Mouse (Mus musculus) kidney, postnatal 0 days (tissue): ENCODE data around the gene Abca3. TPM values are rescaled to one million over a fixed set of nuclear protein-coding genes. Genes with fewer than 3 reads are reported as not detected.

Source experiments
- ATAC-seq: fragments of 200-750 bp; cut with Nextera tagmentation; replicated peaks from 2 replicates; pipeline ENCODE4 v1.8.0; 2017; ENCODE audit warnings: low read depth, moderate number of reproducible peaks, moderate TSS enrichment, moderate library complexity; ENCODE audit not compliant: low FRiP score
- DNase-seq: peaks from one replicate; pipeline ENCODE4 v3.0.0-alpha.2; 2016; ENCODE audit warnings: low spot score
- H3K27ac ChIP-seq: fragments of 300-500 bp; sonication (generic); 2 replicates; pipeline ENCODE4 v1.5.1; 2014; ENCODE audit warnings: mild to moderate bottlenecking
- H3K27me3 ChIP-seq: fragments of 300-500 bp; sonication (generic); 2 replicates; pipeline ENCODE4 v1.6.1; 2014; ENCODE audit warnings: low read length, mixed read lengths; ENCODE audit not compliant: insufficient read depth
- H3K36me3 ChIP-seq: fragments of 300-500 bp; sonication (generic); 2 replicates; pipeline ENCODE4 v1.6.1; 2014; ENCODE audit warnings: low read length, mixed read lengths; ENCODE audit not compliant: insufficient read depth
- H3K4me1 ChIP-seq: fragments of 300-500 bp; sonication (generic); replicated peaks from 2 replicates; pipeline ENCODE4 v1.6.1; 2014; ENCODE audit warnings: antibody characterized with exemption, low read length, mixed read lengths; ENCODE audit not compliant: insufficient read depth
- H3K4me2 ChIP-seq: fragments of 300-500 bp; sonication (generic); 2 replicates; pipeline ENCODE4 v1.6.1; 2014; ENCODE audit warnings: mild to moderate bottlenecking, low read length, moderate library complexity, mixed read lengths
- H3K4me3 ChIP-seq: fragments of 300-500 bp; sonication (generic); replicated peaks from 2 replicates; pipeline ENCODE4 v1.5.1; 2014; ENCODE audit warnings: low read depth, low read length
- H3K9ac ChIP-seq: fragments of 300-500 bp; sonication (generic); 2 replicates; pipeline ENCODE4 v1.6.1; 2014; ENCODE audit warnings: low read depth, low read length
- H3K9me3 ChIP-seq: fragments of 300-500 bp; sonication (generic); replicated peaks from 2 replicates; pipeline ENCODE4 v1.6.1; 2016; ENCODE audit warnings: low read length, inconsistent platforms, mixed read lengths
- CTCF ChIP-seq: IDR thresholded peaks from 2 replicates; pipeline ENCODE4 v1.5.1; 2016; ENCODE audit warnings: antibody characterized with exemption, low read depth, mild to moderate bottlenecking, moderate library complexity
- WGBS: fragments of 180-500 bp; shearing (Covaris S2); extraction: QIAGEN DNeasy Blood & Tissue Kit; methylation state at CpG from one replicate; pipeline ENCODE4 v1.1.7; 2014; 5-methylcytosine and 5-hydroxymethylcytosine counted together
- polyA plus RNA-seq: library from polyadenylated mRNA; unstranded; fragments of >200 nt; fragmentation: Nextera tagmentation; extraction: Ambion mirVana; gene quantifications from 2 replicates; pipeline ENCODE4 v1.2.1, GENCODE M21; 2015

The Abca3 gene
- polyA plus RNA-seq, 1 experiment from 2014 or later: 21.8 TPM

DNA sequence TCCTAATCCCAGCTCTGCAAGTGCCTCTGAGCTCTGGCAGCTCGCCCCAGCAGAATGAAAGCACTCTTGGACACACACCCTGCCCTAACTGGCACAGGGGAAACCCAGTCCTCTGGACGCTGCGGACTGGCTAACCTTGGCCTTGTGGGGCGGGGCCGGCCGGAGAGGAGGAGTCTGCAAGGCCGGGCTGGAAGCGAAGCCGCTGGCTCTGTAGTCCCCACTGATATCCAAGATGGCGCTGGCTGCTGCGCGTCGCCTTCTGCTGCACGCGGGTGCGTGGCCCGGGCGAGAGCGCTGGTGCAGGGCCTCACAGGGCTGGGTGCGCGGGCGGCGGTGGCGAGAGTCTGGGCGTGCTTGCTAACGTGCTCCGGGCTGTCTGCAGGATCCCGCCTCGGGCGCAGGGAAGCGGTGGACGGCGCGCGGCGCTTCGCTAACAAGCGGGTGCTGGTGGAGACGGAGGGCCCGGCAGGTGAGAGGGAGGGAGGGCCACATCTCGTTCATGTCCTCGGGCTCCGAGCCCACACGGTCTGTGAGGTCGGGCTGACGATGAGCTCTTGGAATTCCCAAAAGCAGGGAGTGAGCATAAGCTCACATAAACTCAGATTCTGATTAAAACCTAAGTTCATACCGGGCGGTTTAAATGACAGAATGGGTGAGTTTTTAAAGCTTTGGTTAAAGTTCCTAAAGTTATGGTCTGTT is 74.9 kb downstream of the Abca3 start, which contains the start of gene Eci1:
Gene Eci1 (plus strand): TSS at position 171 of the 699 bp plus-strand sequence.
- H3K4me3 ChIP-seq: peak within 1 kb of the TSS; percentile 76
- H3K36me3 ChIP-seq: peaks cover 23% of the 10 kb centered on the region
- peak; percentile 98 for DNase-seq
- no peaks in the 10 kb centered on the region for H3K9me3 ChIP-seq
- H3K9ac ChIP-seq: peak within 1 kb of the TSS; percentile 93
- TF ChIP-seq CTCF: no peak
- H3K27ac ChIP-seq: peak within 1 kb of the TSS; percentile 98
- WGBS: under 1% methylated on average over 48 of the region's 48 CpGs
- peak; percentile 97 for ATAC-seq
- no peaks in the 10 kb centered on the region for H3K4me1 ChIP-seq
- peak within 1 kb of the TSS; percentile 80 for H3K4me2 ChIP-seq
- H3K27me3 ChIP-seq: no peaks in the 10 kb centered on the region

GRCm38 (mm10) chr17:24427170-24427557 is 75.4 kb downstream of the Abca3 start:
- no peak for ATAC-seq
- Histone ChIP-seq H3K27ac (peak overlapping the region; percentile 98), H3K4me1 (no peaks in the 10 kb centered on the region), H3K4me3 (peak overlapping the region; percentile 76), H3K4me2 (peak overlapping the region; percentile 80), H3K27me3 (no peaks in the 10 kb centered on the region), H3K9ac (peak overlapping the region; percentile 93), H3K36me3 (peaks cover 18% of the 10 kb centered on the region), H3K9me3 (no peaks in the 10 kb centered on the region)
- peak; percentile 41 for DNase-seq
- TF ChIP-seq CTCF: no peak
- whole genome bisulfite sequencing: under 1% methylated on average over 8 of the region's 8 CpGs

- no peak overlapping the region for H3K27ac ChIP-seq
- no peak overlapping the region for H3K9ac ChIP-seq
- ATAC-seq: no peak
- no peaks in the 10 kb centered on the region for H3K27me3 ChIP-seq
- 75% methylated on average over 14 of the region's 14 CpGs for WGBS
- no peak for TF ChIP-seq CTCF
- no peak overlapping the region for H3K4me3 ChIP-seq
- no peak for DNase-seq
- H3K4me2 ChIP-seq: no peak overlapping the region
- H3K36me3 ChIP-seq: peaks cover 2% of the 10 kb centered on the region; the same call in 1 of the 2 replicates
- no peaks in the 10 kb centered on the region for H3K4me1 ChIP-seq
- no peaks in the 10 kb centered on the region for H3K9me3 ChIP-seq
These were observed 77.6 kb downstream of the Abca3 start for GRCm38 (mm10) chr17:24429201-24429983.

DNA sequence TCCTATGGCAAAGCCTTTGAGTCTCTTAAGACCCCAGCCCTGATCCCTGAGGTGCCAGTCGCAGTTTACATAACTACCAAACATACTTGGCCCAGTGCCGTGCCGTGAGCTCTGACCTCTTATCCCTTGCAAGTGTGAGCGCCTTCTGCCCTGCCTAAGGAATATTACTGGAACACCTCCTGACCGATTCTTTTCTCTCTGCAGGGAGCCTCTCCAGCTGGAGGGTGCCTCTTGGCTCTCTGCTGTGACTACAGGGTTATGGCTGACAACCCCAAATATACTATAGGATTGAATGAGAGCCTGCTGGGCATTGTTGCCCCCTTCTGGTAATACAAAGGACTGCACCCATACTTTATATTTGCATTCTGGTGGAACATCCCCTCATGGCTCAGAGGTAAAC is 85.3 kb downstream of the Abca3 start:
- peak; percentile 74 for DNase-seq
- Histone ChIP-seq H3K4me3 (no peak overlapping the region), H3K36me3 (peaks cover 38% of the 10 kb centered on the region)

GRCm38 (mm10) chr17:24440377-24440776 is 88.6 kb downstream of the Abca3 start:
- no peak overlapping the region for H3K4me3 ChIP-seq
- H3K9me3 ChIP-seq: no peaks in the 10 kb centered on the region
- peaks cover 51% of the 10 kb centered on the region for H3K36me3 ChIP-seq
- WGBS: 87% methylated on average over 8 of the region's 8 CpGs
- TF ChIP-seq CTCF: no peak
- no peaks in the 10 kb centered on the region for H3K4me1 ChIP-seq
- DNase-seq: no peak
- no peak overlapping the region for H3K4me2 ChIP-seq
- no peak for ATAC-seq
- no peaks in the 10 kb centered on the region for H3K27me3 ChIP-seq
- no peak overlapping the region for H3K27ac ChIP-seq
- H3K9ac ChIP-seq: no peak overlapping the region

More for the DNA sequence above, 85.3 kb downstream of the Abca3 start:
- Histone ChIP-seq H3K4me1 (no peaks in the 10 kb centered on the region), H3K27me3 (no peaks in the 10 kb centered on the region), H3K27ac (no peak overlapping the region), H3K9ac (no peak overlapping the region), H3K9me3 (no peaks in the 10 kb centered on the region), H3K4me2 (no peak overlapping the region)
- 79% methylated on average over 5 of the region's 5 CpGs for WGBS
- ATAC-seq: no peak; the same call in 1 of the 2 replicates
- TF ChIP-seq CTCF: peak; percentile 87

- peak; percentile 55; the same call in 1 of the 2 replicates for TF ChIP-seq CTCF
- WGBS: 42% methylated on average over 2 of the region's 2 CpGs
- Histone ChIP-seq H3K4me3 (no peak overlapping the region), H3K9ac (no peak overlapping the region), H3K27ac (no peak overlapping the region), H3K27me3 (no peaks in the 10 kb centered on the region), H3K9me3 (no peaks in the 10 kb centered on the region), H3K4me1 (no peaks in the 10 kb centered on the region), H3K4me2 (no peak overlapping the region), H3K36me3 (peaks cover 53% of the 10 kb centered on the region)
- DNase-seq (no peak), ATAC-seq (no peak)
These were observed 89.4 kb downstream of the Abca3 start for GRCm38 (mm10) chr17:24441148-24441547.
